Mouse (Mus musculus) thymus, postnatal 4 days (tissue): ENCODE data around the gene Mbnl1.

Experiments
- DNase-seq: peaks from one replicate; pipeline ENCODE4 v3.0.0; 2021

Mbnl1 gene

GRCm38 (mm10) chr3:60615615-60616014 is 143.0 kb downstream of the Mbnl1 start:
- peak; percentile 26 for DNase-seq

- DNase-seq, result no peak
Measured at GRCm38 (mm10) chr3:60616147-60616546, 143.5 kb downstream of the Mbnl1 start.

- DNase-seq, result no peak
Measured at GRCm38 (mm10) chr3:60617643-60618042, 145.0 kb downstream of the Mbnl1 start.

- no peak for DNase-seq
Measured at GRCm38 (mm10) chr3:60620236-60620635, 147.6 kb downstream of the Mbnl1 start.

- no peak for DNase-seq
Measured at GRCm38 (mm10) chr3:60631183-60631582, 158.6 kb downstream of the Mbnl1 start.

- DNase-seq, result no peak
Measured at GRCm38 (mm10) chr3:60631754-60632153, 159.1 kb downstream of the Mbnl1 start.

- no peak for DNase-seq
Measured at GRCm38 (mm10) chr3:60632796-60633466, 160.3 kb downstream of the Mbnl1 start.

- DNase-seq, result no peak
Measured at GRCm38 (mm10) chr3:60638530-60638929, 165.9 kb downstream of the Mbnl1 start.

- no peak for DNase-seq
Measured at GRCm38 (mm10) chr3:60639135-60639534, 166.5 kb downstream of the Mbnl1 start.

GRCm38 (mm10) chr3:60642227-60642626 is 169.6 kb downstream of the Mbnl1 start:
- no peak for DNase-seq

GRCm38 (mm10) chr3:60645531-60645930 is 172.9 kb downstream of the Mbnl1 start:
- no peak for DNase-seq

GRCm38 (mm10) chr3:60648293-60648692 is 175.7 kb downstream of the Mbnl1 start:
- no peak for DNase-seq

GRCm38 (mm10) chr3:60660762-60661161 is 188.1 kb downstream of the Mbnl1 start:
- DNase-seq, result no peak
